Mouse (Mus musculus) lung, embryonic 14.5 days (tissue): ENCODE results near the gene Ccdc151. TPM values are rescaled to one million over a fixed set of nuclear protein-coding genes. Genes with fewer than 3 reads are reported as not detected.

Experiments
- ATAC-seq: fragments of 200-750 bp; cut with Nextera tagmentation; 2 replicates; pipeline ENCODE4 v1.8.0; 2017; ENCODE audit warnings: mild to moderate bottlenecking, moderate TSS enrichment, moderate library complexity; ENCODE audit not compliant: insufficient read depth
- DNase-seq: peaks from one replicate; pipeline ENCODE4 v3.0.0-alpha.2; 2015
- H3K27ac ChIP-seq: fragments of 300-500 bp; sonication (generic); 2 replicates; pipeline ENCODE4 v1.5.1; 2014; ENCODE audit warnings: low read depth, mild to moderate bottlenecking, moderate library complexity
- H3K27me3 ChIP-seq: fragments of 300-500 bp; sonication (generic); 2 replicates; pipeline ENCODE4 v1.6.1; 2014; ENCODE audit warnings: low read length, control low read depth; ENCODE audit not compliant: insufficient read depth
- H3K36me3 ChIP-seq: fragments of 300-500 bp; sonication (generic); 2 replicates; pipeline ENCODE4 v1.6.1; 2014; ENCODE audit warnings: control low read depth; ENCODE audit not compliant: insufficient read depth
- H3K4me1 ChIP-seq: fragments of 300-500 bp; sonication (generic); 2 replicates; pipeline ENCODE4 v1.6.1; 2014; ENCODE audit warnings: antibody characterized with exemption, control low read depth; ENCODE audit not compliant: insufficient read depth
- H3K4me2 ChIP-seq: fragments of 300-500 bp; sonication (generic); 2 replicates; pipeline ENCODE4 v1.6.1; 2014; ENCODE audit warnings: mild to moderate bottlenecking
- H3K4me3 ChIP-seq: fragments of 300-500 bp; sonication (generic); 2 replicates; pipeline ENCODE4 v1.5.1; 2014; ENCODE audit warnings: low read depth, low read length
- H3K9ac ChIP-seq: fragments of 300-500 bp; sonication (generic); 2 replicates; pipeline ENCODE4 v1.6.1; 2014
- H3K9me3 ChIP-seq: fragments of 300-500 bp; sonication (generic); 2 replicates; pipeline ENCODE4 v1.6.1; 2016; ENCODE audit warnings: low read depth, low read length, control low read depth
- CTCF ChIP-seq: IDR thresholded peaks from 2 replicates; pipeline ENCODE4 v1.5.1; 2016; ENCODE audit warnings: antibody characterized with exemption, low read depth
- WGBS: fragments of 180-500 bp; shearing (Covaris S2); extraction: QIAGEN DNeasy Blood & Tissue Kit; methylation state at CpG from one replicate; pipeline ENCODE4 v1.1.7; 2014; 5-methylcytosine and 5-hydroxymethylcytosine counted together
- polyA plus RNA-seq: library from polyadenylated mRNA; unstranded; fragments of >200 nt; fragmentation: Nextera tagmentation; extraction: Ambion mirVana; gene quantifications from 2 replicates; pipeline ENCODE4 v1.2.1, GENCODE M21; 2014

Gene Ccdc151
- polyA plus RNA-seq, 1 experiment from 2014 or later, result 1.5 TPM

DNA sequence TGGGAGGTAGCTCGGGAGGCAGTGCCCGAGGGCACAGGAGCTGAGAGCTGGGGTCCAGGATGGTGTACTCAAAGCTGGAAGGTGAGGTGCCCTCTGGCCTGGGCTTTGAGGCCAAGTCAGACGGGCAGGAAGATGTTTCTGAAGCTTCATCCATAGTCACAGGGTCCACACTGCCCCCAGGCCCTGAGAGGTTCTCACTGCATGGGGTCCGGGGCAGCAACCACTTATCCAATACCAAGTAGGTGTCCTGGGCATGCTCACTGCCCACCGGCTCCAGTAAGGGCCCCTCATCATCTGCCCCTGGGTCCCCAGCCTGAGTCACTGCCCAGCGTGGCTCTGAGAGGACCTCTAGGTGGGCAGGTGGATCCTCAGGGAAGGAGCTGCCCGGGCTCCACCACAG is 43.2 kb downstream of the Ccdc151 start:
- 86% methylated on average over 7 of the region's 7 CpGs for WGBS
- H3K9me3 ChIP-seq, result no peaks in the 10 kb centered on the region
- TF ChIP-seq CTCF, result no peak
- H3K4me2 ChIP-seq, result no peak overlapping the region
- H3K27me3 ChIP-seq, result peaks cover 28% of the 10 kb centered on the region
- H3K9ac ChIP-seq, result no peak overlapping the region
- peaks cover 5% of the 10 kb centered on the region; the same call in 1 of the 2 replicates for H3K4me1 ChIP-seq
- no peak overlapping the region for H3K27ac ChIP-seq
- DNase-seq (no peak), ATAC-seq (no peak)
- no peaks in the 10 kb centered on the region; the same call in 1 of the 2 replicates for H3K36me3 ChIP-seq
- no peak overlapping the region for H3K4me3 ChIP-seq

DNA sequence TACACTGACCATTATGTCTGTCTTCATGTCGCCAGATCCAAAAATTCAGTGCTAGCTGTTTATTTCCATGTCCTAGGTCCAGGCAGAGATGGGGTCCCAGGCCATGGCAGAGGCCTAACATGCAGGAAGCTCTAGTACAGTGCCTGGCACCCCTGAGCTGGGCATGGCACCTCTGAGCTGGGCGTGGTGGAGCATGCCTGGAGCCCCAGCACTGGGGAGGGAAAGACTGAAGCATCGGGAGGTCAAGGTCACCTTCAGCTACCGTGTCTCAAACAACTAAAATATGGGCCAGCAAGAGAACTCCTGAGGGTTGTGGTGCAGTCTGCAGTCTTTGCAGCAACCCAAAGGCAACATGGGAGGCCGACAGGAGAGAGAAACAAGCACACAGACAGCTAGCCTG is 44.1 kb downstream of the Ccdc151 start:
- no peak for TF ChIP-seq CTCF
- no peaks in the 10 kb centered on the region; the same call in 1 of the 2 replicates for H3K36me3 ChIP-seq
- no peak overlapping the region for H3K4me3 ChIP-seq
- peaks cover 28% of the 10 kb centered on the region for H3K27me3 ChIP-seq
- no peak overlapping the region for H3K27ac ChIP-seq
- H3K9ac ChIP-seq, result no peak overlapping the region
- no peak for DNase-seq
- no peak overlapping the region for H3K4me2 ChIP-seq
- H3K9me3 ChIP-seq, result no peaks in the 10 kb centered on the region
- no peak for ATAC-seq
- H3K4me1 ChIP-seq, result peaks cover 5% of the 10 kb centered on the region; the same call in 1 of the 2 replicates
- 74% methylated on average over 5 of the region's 5 CpGs for WGBS

DNA sequence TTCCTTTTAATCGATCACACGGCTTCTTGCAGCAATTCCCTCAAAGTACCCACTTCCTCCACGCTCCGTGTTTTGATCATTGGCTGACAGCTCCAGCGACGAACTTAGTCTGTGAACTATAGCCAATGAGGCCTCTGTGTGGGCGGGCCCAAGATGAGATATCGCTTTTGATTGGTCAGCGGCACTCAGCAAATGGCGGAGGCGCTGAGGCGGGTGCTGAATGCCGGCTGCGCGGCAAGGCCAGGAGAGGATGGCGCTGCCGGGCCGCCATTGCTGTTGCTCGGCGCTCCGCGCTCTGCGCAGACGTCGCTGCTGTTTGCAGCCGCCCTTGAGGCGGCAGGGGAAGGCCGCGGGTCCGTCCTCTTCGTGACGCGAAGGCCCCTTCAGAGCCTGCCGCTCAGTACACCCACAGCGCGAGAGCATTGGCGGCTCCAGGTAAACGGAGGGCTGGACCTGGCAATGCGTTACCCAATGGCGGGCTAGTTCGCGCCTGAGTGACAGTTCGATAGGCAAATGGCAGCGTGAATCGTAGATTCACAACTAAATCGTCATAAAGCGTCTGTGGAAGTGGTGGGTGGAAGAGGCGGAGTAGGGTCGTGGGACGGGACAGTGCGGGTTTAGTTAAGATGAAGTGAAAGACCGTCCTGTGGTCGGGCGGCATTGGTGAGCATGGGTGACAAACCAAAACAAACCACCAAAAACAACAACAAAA is 46.7 kb downstream of the Ccdc151 start, which contains the start of gene Swsap1:
Swsap1 (plus strand) TSS at position 186 of the 712 bp plus-strand sequence.
- TF ChIP-seq CTCF, result no peak; the same call in 1 of the 2 replicates
- 1% methylated on average over 54 of the region's 54 CpGs for WGBS
- DNase-seq (peak; percentile 99), ATAC-seq (peak; percentile 98)
- peak within 1 kb of the TSS; percentile 67 for H3K4me2 ChIP-seq
- no peaks in the 10 kb centered on the region for H3K9me3 ChIP-seq
- H3K36me3 ChIP-seq, result no peaks in the 10 kb centered on the region; the same call in 1 of the 2 replicates
- peak within 1 kb of the TSS; percentile 61 for H3K9ac ChIP-seq
- peaks cover 10% of the 10 kb centered on the region for H3K27me3 ChIP-seq
- H3K4me1 ChIP-seq, result no peaks in the 10 kb centered on the region
- peak within 1 kb of the TSS; percentile 65 for H3K4me3 ChIP-seq
- peak within 1 kb of the TSS; percentile 92 for H3K27ac ChIP-seq

DNA sequence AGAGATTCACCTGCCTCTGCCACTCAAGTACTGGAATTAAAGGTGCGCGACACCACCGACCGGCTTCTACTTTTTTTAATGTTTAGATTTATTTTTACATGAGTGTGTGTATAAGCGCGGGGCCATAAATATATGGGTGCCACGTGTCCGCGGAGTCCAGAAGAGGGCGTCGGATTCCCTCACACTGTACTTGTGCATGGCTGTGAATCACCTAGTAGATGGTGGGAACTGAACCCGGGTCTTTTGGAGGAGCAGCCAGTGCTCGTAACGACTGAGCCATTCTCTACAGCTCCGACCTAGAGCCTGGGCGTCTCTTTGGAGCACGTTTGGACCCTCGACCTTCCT is 47.2 kb downstream of the Ccdc151 start:
- H3K27ac ChIP-seq, result 0 out of 2 replicates have a peak overlapping the region, but pooled peaks have one; percentile 33
- DNase-seq, result no peak
- no peaks in the 10 kb centered on the region for H3K9me3 ChIP-seq
- peak overlapping the region; percentile 67 for H3K4me2 ChIP-seq
- peak; percentile 65 for ATAC-seq
- H3K27me3 ChIP-seq, result peaks cover 8% of the 10 kb centered on the region; the same call in 1 of the 2 replicates
- under 1% methylated on average over 18 of the region's 18 CpGs for WGBS
- TF ChIP-seq CTCF, result peak; percentile 49
- peak overlapping the region; percentile 27; the same call in 1 of the 2 replicates for H3K9ac ChIP-seq
- H3K36me3 ChIP-seq, result no peaks in the 10 kb centered on the region; the same call in 1 of the 2 replicates
- H3K4me1 ChIP-seq, result no peaks in the 10 kb centered on the region
- peak overlapping the region; percentile 65 for H3K4me3 ChIP-seq

DNA sequence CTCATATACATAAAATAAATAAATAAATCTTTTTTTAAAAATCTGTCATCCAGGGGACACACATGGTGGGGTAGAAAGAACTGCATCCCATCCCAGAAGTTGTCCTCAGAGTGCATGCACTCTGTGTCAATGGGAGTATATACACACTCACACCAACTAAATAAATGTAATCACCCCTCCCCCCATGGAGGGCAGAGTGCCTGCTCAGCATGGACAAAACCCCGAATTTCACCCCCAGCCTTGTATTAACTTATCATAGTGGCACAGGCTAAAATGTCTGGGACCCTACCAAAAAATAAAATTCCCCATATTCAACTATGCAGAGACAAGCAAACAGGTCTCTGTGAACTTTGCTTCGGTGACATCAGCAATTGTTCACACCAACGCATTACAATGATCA is 47.8 kb downstream of the Ccdc151 start:
- H3K9ac ChIP-seq, result no peak overlapping the region
- TF ChIP-seq CTCF, result no peak
- H3K4me3 ChIP-seq, result no peak overlapping the region
- H3K27me3 ChIP-seq, result peaks cover 6% of the 10 kb centered on the region; the same call in 1 of the 2 replicates
- no peaks in the 10 kb centered on the region; the same call in 1 of the 2 replicates for H3K36me3 ChIP-seq
- no peak overlapping the region; the same call in 1 of the 2 replicates for H3K4me2 ChIP-seq
- no peaks in the 10 kb centered on the region for H3K4me1 ChIP-seq
- no peak overlapping the region for H3K27ac ChIP-seq
- ATAC-seq (no peak), DNase-seq (no peak)
- no peaks in the 10 kb centered on the region for H3K9me3 ChIP-seq
- 77% methylated on average over 3 of the region's 3 CpGs for WGBS

DNA sequence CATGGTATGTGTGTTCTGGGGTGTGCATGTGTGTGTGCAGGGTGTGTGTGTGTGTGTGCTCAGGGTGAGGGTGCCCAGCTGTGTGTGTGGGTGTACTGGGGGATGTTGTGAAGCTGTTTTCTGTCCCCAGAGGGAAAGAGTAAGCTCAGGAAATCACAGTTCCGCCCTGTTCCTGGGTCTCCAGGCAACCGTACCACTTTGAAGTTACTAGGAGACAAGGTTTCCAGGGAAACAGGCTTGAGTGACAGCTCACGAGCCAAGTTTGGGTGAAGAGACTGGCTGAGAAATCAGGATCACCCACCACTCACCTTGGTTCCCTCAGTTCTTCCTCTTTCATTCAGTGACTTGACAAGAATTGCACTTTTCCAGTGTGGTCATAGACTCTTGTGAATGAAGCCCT is 48.8 kb downstream of the Ccdc151 start:
- Histone ChIP-seq H3K9ac (no peak overlapping the region), H3K36me3 (no peaks in the 10 kb centered on the region; the same call in 1 of the 2 replicates), H3K4me1 (no peaks in the 10 kb centered on the region), H3K27ac (no peak overlapping the region), H3K9me3 (no peaks in the 10 kb centered on the region), H3K4me2 (no peak overlapping the region), H3K27me3 (no peaks in the 10 kb centered on the region), H3K4me3 (no peak overlapping the region)
- DNase-seq (no peak), ATAC-seq (no peak)
- 4% methylated on average over 3 of the region's 3 CpGs for WGBS
- TF ChIP-seq CTCF, result no peak

DNA sequence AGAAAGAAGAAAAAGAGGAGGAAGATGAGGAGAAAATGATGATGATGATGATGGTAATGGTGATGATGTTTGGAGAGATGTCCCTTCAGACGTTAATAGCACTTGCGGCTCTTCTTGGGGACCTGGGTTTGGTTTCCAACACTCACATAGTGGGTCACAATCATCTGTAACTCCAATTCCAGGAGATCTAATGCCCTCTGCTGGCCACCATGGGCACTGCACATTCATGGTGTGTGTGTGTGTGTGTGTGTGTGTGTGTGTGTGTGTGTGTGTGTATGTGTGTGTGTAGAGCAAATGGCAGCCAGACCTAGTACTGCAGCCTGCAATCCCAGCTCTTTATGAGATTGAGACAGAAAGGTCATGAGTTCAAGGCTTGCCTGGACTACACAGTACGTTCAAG is 50.5 kb downstream of the Ccdc151 start:
- H3K36me3 ChIP-seq, result no peaks in the 10 kb centered on the region
- DNase-seq, result no peak
- no peak overlapping the region for H3K4me3 ChIP-seq
- TF ChIP-seq CTCF, result peak; percentile 55
- H3K4me2 ChIP-seq, result no peak overlapping the region
- no peak for ATAC-seq
- no peak overlapping the region for H3K9ac ChIP-seq
- no peaks in the 10 kb centered on the region for H3K27me3 ChIP-seq
- no peak overlapping the region for H3K27ac ChIP-seq
- no peaks in the 10 kb centered on the region for H3K9me3 ChIP-seq
- no peaks in the 10 kb centered on the region for H3K4me1 ChIP-seq
- WGBS, result 77% methylated on average over 3 of the region's 3 CpGs
